Mouse (Mus musculus) adrenal gland (tissue): ENCODE results near the gene Fat1.

Source experiments
- intact Hi-C: fragments of 180-260 bp; cut with DNase I; formaldehyde crosslinking; loops from one replicate; pipeline ENCODE4 v1.15.1; 2025
- long read RNA-seq, 2 experiments: library from polyadenylated mRNA; unstranded; transcript quantifications; one replicate each; pipeline ENCODE4 v2.0.0; 2020; ENCODE audit warnings: borderline replicate concordance in 1 of 2; ENCODE audit not compliant: insufficient replicate concordance in 1 of 2

Gene Fat1
- long read RNA-seq, experiment 1, partial matches to known transcripts: 1 of 3 reads
- long read RNA-seq, experiment 1, other reads (novel, unspliced or antisense): 2 of 3 reads
- long read RNA-seq, experiment 2, partial matches to known transcripts: 4 of 8 reads
- long read RNA-seq, experiment 2, other reads (novel, unspliced or antisense): 4 of 8 reads

- intact Hi-C loops: loop anchor here (5.0 kb wide), 2 partner anchors 47 to 62 kb away; no protein-coding TSS in a partner anchor
These were observed at the start of gene Fat1 for GRCm38 (mm10) chr8:44934850-44935497. Gene Fat1 (plus strand): TSS chr8:44935447.

- intact Hi-C loops: no loop called here
These were observed 40.6 kb upstream of the Fat1 start for GRCm38 (mm10) chr8:44894626-44895025.

- intact Hi-C loops: no loop called here
These were observed 35.7 kb upstream of the Fat1 start for GRCm38 (mm10) chr8:44899575-44899991.

DNA sequence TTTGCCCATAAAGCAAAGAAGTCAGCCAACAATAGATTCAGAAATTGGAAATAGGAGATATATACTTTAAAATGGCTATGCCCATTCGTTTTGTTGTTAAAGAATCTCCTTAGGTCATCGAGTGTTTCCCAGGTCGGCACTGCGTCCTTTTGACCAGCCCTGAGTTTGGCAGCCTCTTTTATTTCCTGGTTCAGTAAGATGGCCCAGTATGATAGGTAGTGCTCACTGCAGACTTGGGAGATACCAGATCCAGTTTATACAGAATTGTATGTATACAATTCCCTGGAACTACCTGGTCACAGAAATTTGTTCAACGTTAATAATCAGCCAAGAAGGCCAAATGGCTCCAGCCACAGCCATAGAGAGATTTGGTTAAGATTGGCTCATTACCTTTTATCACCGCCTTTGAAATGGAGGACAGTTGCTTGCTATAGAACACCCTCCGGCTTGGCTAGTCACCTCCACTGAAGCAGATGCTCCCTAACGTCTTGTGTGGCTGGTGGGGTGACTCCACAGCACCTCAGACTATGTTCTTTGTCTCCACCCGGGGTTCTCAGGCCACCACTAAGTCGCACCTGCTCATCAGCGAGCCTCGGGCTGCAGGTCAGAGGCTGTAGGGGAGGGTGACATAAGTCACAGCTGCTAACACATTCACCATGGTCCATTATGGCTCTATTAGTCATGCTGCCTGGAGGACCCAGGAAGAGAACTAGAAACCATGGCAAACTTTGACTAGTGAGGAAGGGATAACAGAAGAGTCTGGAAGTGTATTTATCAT is 23.9 kb upstream of the Fat1 start:
- intact Hi-C loops: no loop called here

- intact Hi-C loops: no loop called here
These were observed 15.7 kb upstream of the Fat1 start for GRCm38 (mm10) chr8:44919487-44920082.

DNA sequence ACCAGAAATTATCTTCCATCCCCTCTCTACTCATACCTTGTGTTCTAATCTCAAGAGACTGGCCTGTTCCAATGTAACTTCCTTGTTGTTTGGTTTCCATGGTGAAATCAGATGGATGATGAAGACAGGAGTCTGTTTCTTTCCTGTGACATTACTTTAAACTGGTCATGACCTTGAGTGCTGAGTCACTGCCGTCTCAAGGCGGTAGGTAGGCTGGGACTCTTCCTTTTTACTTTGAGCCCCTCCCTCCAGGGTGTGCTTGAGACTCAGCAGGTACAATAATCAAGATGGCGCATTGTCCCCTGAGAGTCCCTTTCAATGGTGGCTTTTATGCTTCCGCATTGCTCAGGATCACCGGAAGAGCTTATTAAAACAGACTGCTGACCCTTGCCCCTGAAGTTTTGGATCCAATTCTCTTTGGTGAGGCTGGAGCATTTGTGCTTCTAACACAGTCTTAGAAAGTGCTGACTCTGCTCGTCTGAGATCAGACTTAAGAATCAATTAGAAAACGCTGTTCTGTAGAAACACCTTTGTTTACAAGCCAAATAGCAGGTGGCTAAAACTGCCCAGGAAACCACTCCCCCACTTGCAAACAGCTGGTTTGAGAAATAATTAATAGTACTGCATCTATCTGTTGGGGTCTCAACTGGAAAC is 14.7 kb upstream of the Fat1 start:
- intact Hi-C loops: no loop called here

- intact Hi-C loops: no loop called here
These were observed 10.3 kb upstream of the Fat1 start for GRCm38 (mm10) chr8:44924995-44925394.

GRCm38 (mm10) chr8:44930058-44930457 is 5.2 kb upstream of the Fat1 start:
- intact Hi-C loops: no loop called here

DNA sequence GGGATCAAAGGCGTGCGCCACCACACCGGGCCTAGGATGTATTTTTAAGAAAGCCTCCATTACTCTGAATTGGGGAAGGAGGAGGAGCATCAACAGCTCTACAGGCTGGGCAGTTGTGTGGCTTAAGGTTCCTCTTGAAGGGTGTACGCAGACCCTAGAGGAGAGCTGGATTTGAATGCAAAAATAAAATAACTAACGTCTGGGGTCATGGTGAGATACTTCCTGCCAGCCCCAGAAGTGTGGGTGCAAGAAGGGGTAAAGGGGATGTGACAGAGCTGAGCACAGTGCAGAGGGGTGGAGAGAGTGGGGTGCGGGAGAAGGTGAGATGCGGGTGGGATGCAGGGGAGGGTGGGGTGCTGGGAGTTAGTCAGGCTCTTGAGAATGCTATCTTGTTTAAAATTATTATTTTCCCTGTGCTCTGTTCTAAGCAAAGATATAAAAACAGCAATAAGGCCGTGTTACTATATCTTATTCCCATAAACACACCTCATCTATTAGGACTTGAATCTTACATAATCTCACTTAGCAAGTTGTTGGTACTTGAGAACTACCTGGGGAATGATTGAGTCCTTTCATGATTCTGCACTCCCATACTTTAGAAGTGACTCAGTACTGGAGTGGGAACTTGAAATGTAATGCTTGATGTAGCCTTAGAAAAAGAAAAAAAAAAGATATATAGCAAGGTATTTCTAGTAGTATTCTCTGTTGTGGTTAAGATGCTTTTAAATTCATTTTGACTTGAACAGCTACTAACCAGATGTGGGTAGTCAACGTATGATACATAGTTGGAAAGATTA is 2.5 kb upstream of the Fat1 start:
- intact Hi-C loops: no loop called here

DNA sequence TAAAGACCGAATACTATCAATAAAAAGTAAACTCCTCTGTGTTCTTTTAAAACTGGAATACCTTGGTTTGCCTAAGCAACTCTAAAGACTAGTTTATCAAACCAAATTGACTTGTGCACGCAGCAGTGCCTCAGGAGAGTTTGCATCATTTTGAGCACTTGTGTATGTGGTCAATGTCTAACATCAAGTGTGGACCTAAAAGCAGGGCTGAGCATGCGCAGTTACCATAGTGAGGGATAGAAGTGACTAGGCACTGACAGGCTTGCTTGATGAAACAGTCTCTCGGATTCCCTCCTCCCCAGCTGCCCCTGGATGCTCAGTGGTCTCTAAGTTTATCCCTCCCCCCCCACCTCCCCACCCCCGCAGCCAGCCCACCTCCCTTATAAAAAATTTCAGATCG is 1.8 kb upstream of the Fat1 start:
- intact Hi-C loops: no loop called here

DNA sequence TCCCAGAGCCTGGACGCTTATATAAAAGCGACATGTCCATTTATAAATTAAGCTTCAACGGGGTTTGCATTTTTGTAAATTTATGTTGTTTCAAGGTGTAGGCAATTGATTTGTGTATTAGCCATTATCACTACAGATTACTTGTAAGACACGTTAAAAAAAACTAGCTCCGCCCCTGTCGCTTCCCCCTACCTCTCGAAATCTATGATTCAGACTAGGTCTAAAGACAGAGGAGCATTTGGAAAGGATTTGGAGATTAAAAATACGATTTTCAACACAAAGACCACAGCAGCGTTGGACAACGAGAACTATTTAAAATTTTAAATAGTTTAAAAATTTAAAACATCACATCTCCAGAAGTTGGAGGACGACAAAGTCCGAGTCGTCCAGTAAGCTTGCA is 831 bp upstream of the Fat1 start:
- intact Hi-C loops: no loop called here

GRCm38 (mm10) chr8:44935741-44936140 is 494 bp downstream of the Fat1 start:
- intact Hi-C loops: loop anchor here (5.0 kb wide), 2 partner anchors 47 to 62 kb away; no protein-coding TSS in a partner anchor

GRCm38 (mm10) chr8:44936481-44936961 is 1.3 kb downstream of the Fat1 start:
- intact Hi-C loops: loop anchor here (5.0 kb wide), 2 partner anchors 46 to 61 kb away; no protein-coding TSS in a partner anchor

DNA sequence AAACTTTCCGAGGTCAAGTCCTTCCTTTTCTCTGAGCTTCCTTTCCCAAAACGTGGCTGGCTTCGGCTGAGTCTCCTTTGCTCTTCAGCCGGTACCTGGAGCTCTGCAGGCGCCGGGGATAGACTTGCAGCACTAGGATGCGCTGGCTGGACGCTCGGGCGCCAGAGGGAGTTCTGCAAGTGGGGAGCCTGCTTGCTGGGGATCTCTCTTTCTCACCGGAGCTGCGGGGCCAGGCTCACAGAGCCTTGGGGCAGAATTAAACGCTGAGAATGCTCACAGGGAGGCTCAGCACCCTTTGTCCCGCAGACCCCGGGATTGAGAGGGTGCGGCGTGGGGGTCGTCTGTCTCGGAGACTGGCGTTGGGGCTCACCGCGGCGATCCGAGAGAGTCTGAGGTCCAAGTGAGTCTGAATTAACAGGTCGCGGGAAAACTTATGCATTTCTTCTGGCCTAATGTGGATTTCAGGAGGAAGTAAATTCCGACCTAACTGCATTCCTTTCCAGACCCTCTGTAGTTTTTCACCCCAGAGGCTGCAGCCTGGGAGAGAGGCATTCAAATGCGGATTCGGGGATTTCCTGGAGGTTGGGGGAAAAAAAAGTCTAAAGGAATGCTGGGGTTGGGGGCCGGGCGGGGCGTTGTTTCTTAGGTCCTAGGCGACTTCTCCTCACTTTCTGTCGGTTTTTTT is 2.0 kb downstream of the Fat1 start:
- intact Hi-C loops: loop anchor here (5.0 kb wide), 2 partner anchors 45 to 60 kb away; no protein-coding TSS in a partner anchor

GRCm38 (mm10) chr8:44937905-44938642 is 2.8 kb downstream of the Fat1 start:
- intact Hi-C loops: loop anchor here (5.0 kb wide), 2 partner anchors 44 to 59 kb away; no protein-coding TSS in a partner anchor

DNA sequence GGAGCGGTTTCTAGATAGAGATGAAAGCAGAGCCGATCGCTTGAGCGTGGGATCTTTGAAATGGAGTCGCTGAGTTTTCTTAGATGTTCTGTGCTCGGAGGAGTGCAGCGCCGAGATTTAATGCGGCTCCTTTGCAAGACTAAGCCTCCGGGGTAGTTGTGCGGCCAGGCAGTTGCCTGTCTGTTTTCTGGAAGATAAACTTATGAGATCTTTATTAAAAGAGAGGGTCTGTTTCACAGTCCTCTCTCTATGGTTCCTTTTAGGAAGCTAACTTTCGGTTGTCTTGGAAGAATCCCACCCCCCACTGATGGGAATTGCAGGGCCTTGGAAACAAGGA is 3.4 kb downstream of the Fat1 start:
- intact Hi-C loops: loop anchor here (5.0 kb wide), 2 partner anchors 44 to 59 kb away; no protein-coding TSS in a partner anchor

DNA sequence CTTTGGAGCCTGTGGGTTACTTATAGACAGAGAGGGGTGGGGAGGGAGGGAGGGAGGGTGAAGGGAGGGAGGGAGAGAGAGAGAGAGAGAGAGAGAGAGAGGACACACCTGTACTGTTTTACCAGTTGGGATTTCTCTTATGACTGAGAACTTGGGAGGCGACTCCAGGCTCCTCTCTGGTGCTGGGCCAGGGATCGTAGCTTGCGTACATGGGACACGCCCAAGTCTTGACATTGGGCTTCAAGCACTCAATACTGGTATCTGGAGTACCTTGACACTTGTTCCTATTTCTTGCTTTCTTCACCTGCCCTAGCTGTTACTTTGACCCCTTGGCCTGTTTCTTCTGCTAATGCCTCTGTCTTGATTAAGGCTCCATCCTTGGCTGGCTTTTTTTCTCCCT is 10.3 kb downstream of the Fat1 start:
- intact Hi-C loops: no loop called here

DNA sequence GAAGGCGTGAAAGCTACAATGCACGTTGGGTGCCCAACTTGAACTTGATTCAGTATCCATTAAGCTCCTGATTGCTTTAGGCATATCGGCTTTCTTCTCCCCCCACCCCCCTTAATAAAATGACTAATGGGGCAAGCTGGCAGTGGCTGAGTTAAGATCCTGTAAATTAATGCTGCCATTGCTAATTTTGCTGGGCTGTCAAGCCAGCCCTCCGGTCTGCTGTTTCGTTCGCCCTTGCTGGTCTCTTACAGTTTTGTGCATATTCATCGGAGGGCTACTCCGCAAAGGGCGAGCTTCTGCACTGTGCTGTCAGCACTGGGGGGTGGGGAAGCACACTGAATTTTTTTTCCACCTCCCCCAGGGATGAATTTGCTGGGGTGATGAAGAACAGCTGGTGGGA is 13.3 kb downstream of the Fat1 start:
- intact Hi-C loops: no loop called here

GRCm38 (mm10) chr8:44960455-44960854 is 25.2 kb downstream of the Fat1 start:
- intact Hi-C loops: no loop called here
